Mouse (Mus musculus): ENCODE measurements around the gene Pias4. TPM values are rescaled to one million over a fixed set of nuclear protein-coding genes. Genes with fewer than 3 reads are reported as not detected.

The Pias4 gene
- polyA plus RNA-seq, 1 experiment from 2014 or later, result 48.3 TPM

DNA sequence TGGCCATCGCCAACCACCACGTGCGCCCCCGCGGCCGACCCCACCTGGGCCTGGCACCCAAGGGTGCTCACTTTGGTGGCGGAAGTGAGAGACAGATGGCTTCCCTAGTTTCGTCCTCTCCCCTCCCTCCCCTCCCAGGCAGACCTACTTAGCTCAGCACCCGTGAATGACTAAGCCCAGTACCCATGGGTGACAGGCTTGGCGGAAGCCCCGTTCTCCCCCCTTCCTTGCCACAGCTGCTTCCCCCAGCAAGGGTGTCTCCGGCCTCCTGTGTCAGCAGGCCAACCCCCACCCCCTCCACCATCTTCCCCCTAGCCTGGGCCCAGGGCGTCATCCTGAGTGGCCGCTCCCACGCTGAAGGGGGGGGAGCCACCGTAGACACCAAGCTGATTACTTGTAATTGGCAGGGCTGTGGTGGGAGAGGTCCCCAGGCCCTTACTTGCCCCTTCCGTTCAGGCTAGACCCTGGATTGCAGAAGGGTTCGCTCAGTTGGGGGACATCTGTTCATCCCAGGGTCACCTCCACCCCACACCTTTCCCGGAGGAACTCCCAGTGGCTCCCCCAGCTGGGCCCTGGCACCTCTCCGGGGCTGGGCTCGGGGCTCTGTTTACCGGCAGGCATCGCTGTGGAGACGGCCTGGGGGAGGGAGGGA is 29.5 kb downstream of the Pias4 start:
- Histone ChIP-seq H3K4me3 (replicated peaks; ENCODE audit: low read length) (peak overlapping the region; percentile 68), H3K9me3 (ENCODE audit: control insufficient read depth, low read length) (no peaks in the 10 kb centered on the region), H3K4me2 (replicated peaks) (peak overlapping the region; percentile 91), H3K9ac (peak overlapping the region; percentile 80), H3K4me1 (replicated peaks; ENCODE audit: control insufficient read depth, insufficient read depth, low read length) (peaks cover 29% of the 10 kb centered on the region), H3K27ac (peak overlapping the region; percentile 81), H3K36me3 (replicated peaks; ENCODE audit: control insufficient read depth, insufficient read depth) (no peaks in the 10 kb centered on the region), H3K27me3 (ENCODE audit: control insufficient read depth, insufficient read depth, low read length) (peaks cover 24% of the 10 kb centered on the region)
- DNase-seq (ENCODE audit: low spot score), result no peak
- ATAC-seq (ENCODE audit: low FRiP score), result no peak; the same call in 1 of the 2 replicates
- WGBS, result under 1% methylated on average over 18 of the region's 24 CpGs

DNA sequence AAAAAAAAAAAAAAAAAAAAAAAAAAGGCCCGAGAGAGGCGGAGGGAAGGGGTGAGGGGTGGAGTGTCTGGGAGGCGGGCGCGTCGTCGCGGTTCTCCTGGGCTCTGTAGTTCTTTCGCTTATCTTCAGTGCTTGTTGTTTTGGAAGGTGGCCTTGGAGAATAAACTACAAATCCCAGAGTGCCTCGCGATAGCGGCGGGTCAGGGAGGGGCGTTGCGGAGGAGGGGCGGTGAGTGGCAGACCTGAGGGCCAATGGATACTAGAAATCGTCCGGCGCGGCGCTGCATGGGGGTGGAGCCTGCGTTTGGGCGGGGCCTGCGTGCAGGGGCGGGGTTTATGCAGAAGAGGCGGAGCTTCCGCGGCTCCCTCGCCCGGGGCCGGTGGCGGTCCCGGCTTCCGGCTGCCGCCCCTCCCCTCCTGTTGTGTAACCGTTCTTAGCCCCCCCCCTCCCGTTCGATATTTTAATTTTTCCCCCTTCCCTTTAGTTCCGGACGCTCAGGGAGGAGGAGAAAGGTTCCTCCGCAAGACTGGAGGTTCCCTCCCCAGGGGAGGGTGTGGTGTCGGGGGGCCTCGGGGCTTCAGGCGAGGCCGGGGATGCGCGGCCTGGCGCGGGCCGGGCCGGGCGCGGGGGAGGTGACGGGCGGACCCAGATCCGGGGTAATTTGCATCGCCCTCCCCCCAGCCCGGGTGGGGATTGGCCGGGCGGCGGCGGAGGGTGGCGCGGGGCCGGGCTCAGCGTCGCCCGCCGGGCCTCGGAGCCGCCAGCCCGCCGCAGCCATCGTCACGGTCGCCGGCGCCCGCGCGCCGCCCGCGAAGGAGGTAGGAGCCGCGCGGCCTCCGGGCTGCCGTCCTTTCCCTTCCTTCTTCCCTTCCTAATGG is 30.2 kb downstream of the Pias4 start:
- Histone ChIP-seq H3K9ac (peak overlapping the region; percentile 95), H3K4me2 (replicated peaks) (peak overlapping the region; percentile 96), H3K36me3 (replicated peaks; ENCODE audit: control insufficient read depth, insufficient read depth) (no peaks in the 10 kb centered on the region), H3K9me3 (ENCODE audit: control insufficient read depth, low read length) (no peaks in the 10 kb centered on the region), H3K4me1 (replicated peaks; ENCODE audit: control insufficient read depth, insufficient read depth, low read length) (peaks cover 26% of the 10 kb centered on the region), H3K27ac (peak overlapping the region; percentile 96), H3K4me3 (replicated peaks; ENCODE audit: low read length) (peak overlapping the region; percentile 68), H3K27me3 (ENCODE audit: control insufficient read depth, insufficient read depth, low read length) (peaks cover 24% of the 10 kb centered on the region)
- 0% methylated on average over 72 of the region's 89 CpGs for WGBS
- DNase-seq (ENCODE audit: low spot score), result peak; percentile 98
- ATAC-seq (ENCODE audit: low FRiP score), result peak; percentile 91

DNA sequence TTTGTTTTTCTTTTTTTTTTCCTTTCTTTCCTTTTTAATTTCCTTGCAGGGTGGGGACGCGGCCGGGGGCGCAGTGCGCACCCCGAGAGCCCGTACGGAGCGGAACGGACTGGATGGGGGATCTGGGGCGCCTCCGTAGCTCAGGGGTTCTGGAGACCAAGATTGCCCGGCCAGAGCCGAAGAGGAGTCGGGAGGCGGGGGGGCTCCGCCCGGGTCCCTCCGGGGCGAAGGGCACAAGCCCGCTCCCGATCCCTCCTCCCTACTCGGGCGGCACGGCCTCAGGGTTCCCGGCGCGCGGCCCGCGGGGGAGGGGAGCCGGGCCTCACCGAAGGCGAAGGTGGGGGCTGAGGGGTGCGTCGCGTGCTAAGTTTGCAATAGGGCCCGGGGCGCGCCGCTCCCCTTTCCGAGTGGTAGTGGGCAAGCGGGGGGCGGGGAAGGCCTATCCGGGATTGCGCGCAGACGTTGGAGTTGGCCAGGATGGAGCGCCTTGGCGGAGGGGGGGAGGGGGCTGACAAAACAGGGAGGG is 31.0 kb downstream of the Pias4 start:
- H3K4me1 ChIP-seq (replicated peaks; ENCODE audit: control insufficient read depth, insufficient read depth, low read length), result peaks cover 26% of the 10 kb centered on the region
- H3K9ac ChIP-seq, result peak overlapping the region; percentile 95
- peak; percentile 35 for ATAC-seq (ENCODE audit: low FRiP score)
- H3K27ac ChIP-seq, result peak overlapping the region; percentile 96
- no peaks in the 10 kb centered on the region for H3K9me3 ChIP-seq (ENCODE audit: control insufficient read depth, low read length)
- H3K36me3 ChIP-seq (replicated peaks; ENCODE audit: control insufficient read depth, insufficient read depth), result no peaks in the 10 kb centered on the region
- under 1% methylated on average over 43 of the region's 50 CpGs for WGBS
- peaks cover 24% of the 10 kb centered on the region for H3K27me3 ChIP-seq (ENCODE audit: control insufficient read depth, insufficient read depth, low read length)
- DNase-seq (ENCODE audit: low spot score), result no peak
- H3K4me2 ChIP-seq (replicated peaks), result peak overlapping the region; percentile 96
- peak overlapping the region; percentile 68 for H3K4me3 ChIP-seq (replicated peaks; ENCODE audit: low read length)

DNA sequence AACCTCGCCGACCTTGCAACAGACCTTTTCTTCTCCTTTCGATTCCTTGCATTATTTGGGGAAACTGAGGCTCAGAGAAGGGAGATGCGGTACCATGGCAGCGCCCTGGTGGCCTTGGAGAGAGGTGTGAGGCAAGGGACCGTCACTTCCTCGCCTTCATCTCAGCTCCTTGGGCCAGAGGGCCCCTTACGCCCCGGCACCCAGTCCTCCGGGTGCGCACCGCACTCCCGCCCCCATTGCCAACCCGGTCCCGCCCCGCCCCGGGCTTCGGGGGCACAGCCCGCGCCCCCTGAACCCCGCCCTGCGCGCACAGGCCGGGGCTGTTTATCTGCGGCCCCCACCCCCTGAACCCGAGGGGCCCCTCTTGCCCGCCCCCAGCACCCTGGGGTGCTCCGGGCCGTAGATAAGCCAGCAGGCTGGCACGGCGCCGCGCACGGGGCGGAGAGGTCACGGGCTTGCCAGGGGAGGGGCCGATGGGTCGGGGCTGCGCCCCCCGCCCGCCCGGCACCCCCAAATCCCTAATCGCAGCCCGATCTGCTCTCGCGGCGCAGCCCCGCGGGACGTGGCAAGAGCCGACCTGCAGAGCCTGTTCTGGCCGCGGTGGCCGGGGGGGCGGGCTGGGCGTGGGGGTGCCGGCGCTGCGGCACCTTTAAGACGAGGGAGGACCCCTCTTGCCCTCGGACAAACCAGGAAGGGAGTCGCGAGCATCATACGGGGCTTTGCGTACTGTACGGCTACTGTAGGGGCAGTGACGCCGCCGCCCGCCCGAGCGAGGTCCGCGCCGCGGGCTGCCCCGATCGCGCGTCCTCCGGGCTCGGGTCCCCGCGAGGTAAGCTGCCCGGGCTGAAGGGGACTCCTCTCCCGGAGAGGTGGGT is 31.7 kb downstream of the Pias4 start:
- Histone ChIP-seq H3K36me3 (replicated peaks; ENCODE audit: control insufficient read depth, insufficient read depth) (no peaks in the 10 kb centered on the region), H3K27ac (peak overlapping the region; percentile 96), H3K9me3 (ENCODE audit: control insufficient read depth, low read length) (no peaks in the 10 kb centered on the region), H3K27me3 (ENCODE audit: control insufficient read depth, insufficient read depth, low read length) (peaks cover 24% of the 10 kb centered on the region), H3K4me2 (replicated peaks) (peak overlapping the region; percentile 96), H3K4me1 (replicated peaks; ENCODE audit: control insufficient read depth, insufficient read depth, low read length) (peaks cover 26% of the 10 kb centered on the region), H3K4me3 (replicated peaks; ENCODE audit: low read length) (peak overlapping the region; percentile 68), H3K9ac (peak overlapping the region; percentile 95)
- peak; percentile 67 for DNase-seq (ENCODE audit: low spot score)
- peak; percentile 21; the same call in 1 of the 2 replicates for ATAC-seq (ENCODE audit: low FRiP score)
- WGBS, result 1% methylated on average over 79 of the region's 86 CpGs

DNA sequence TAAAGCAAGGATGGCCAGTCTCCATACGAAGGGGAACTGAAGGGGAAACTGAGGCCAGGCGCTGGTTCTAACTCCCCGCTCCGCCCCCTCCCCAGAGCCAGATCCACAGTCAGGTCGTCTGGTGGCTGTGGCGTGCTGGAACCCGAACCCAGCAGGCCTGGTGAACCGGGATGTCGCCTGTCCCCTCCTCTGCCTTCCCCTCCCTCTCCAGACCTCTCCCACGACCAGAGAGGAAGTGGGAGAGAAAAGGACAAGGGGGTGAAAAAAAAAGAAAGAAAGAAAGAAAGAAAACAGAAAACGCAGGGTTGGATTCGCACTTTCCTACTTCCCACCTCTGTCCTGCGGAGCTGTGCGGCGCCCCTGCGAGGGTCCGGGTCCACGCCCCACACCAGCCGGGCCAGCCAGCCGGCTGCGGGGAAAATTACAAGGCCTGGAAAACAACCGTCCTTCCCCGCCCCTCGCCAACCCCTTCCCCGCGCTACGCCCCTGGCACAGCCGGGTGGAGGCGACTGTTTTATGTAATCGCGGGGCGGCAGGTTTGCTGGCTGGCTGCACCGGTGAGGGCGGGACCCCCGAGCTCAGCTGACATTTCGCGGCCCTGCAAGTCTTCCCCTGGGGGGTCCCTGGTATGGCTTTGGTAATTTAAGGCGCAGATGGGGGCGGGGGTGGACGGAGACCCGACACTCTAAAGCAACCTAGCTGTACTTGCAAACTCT is 32.6 kb downstream of the Pias4 start, which contains the start of gene Zbtb7a:
Gene Zbtb7a, plus strand, starts transcription at position 255 of the 716 bp plus-strand sequence.
- no peak for DNase-seq (ENCODE audit: low spot score)
- peak within 1 kb of the TSS; percentile 95 for H3K9ac ChIP-seq
- H3K4me2 ChIP-seq (replicated peaks), result peak within 1 kb of the TSS; percentile 96
- no peaks in the 10 kb centered on the region for H3K9me3 ChIP-seq (ENCODE audit: control insufficient read depth, low read length)
- H3K4me1 ChIP-seq (replicated peaks; ENCODE audit: control insufficient read depth, insufficient read depth, low read length), result peaks cover 19% of the 10 kb centered on the region
- H3K4me3 ChIP-seq (replicated peaks; ENCODE audit: low read length), result peak within 1 kb of the TSS; percentile 68
- H3K27ac ChIP-seq, result peak within 1 kb of the TSS; percentile 96
- no peaks in the 10 kb centered on the region for H3K36me3 ChIP-seq (replicated peaks; ENCODE audit: control insufficient read depth, insufficient read depth)
- no peak for ATAC-seq (ENCODE audit: low FRiP score)
- 3% methylated on average over 40 of the region's 41 CpGs for WGBS
- peaks cover 29% of the 10 kb centered on the region for H3K27me3 ChIP-seq (ENCODE audit: control insufficient read depth, insufficient read depth, low read length)

DNA sequence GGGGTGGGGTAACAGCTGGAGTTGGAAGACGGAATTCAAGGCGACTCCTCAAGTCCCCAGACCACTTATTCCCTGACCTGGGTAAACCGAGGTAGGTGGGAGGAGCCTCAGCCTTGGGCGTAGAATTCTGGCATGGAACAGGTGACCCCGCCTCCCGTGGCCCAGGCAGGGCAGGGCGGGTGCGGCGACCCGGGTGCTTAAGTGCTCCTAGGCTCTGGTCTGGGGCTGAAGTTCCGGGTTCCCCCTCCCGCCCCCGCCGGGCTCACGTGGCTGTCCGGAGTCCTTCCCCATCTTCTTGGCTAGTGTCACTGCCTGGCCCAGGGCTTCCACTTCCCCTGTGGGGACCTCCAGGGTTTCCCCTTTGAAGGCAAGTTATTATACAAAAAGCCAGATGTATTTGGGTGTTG is 33.5 kb downstream of the Pias4 start:
- no peaks in the 10 kb centered on the region for H3K9me3 ChIP-seq (ENCODE audit: control insufficient read depth, low read length)
- no peak overlapping the region for H3K27ac ChIP-seq
- H3K4me2 ChIP-seq (replicated peaks), result no peak overlapping the region; the same call in 1 of the 2 replicates
- no peak for DNase-seq (ENCODE audit: low spot score)
- peaks cover 13% of the 10 kb centered on the region for H3K4me1 ChIP-seq (replicated peaks; ENCODE audit: control insufficient read depth, insufficient read depth, low read length)
- no peak for ATAC-seq (ENCODE audit: low FRiP score)
- WGBS, result 3% methylated on average over 16 of the region's 16 CpGs
- H3K36me3 ChIP-seq (replicated peaks; ENCODE audit: control insufficient read depth, insufficient read depth), result no peaks in the 10 kb centered on the region
- H3K4me3 ChIP-seq (replicated peaks; ENCODE audit: low read length), result no peak overlapping the region
- H3K9ac ChIP-seq, result no peak overlapping the region
- peaks cover 34% of the 10 kb centered on the region for H3K27me3 ChIP-seq (ENCODE audit: control insufficient read depth, insufficient read depth, low read length)

DNA sequence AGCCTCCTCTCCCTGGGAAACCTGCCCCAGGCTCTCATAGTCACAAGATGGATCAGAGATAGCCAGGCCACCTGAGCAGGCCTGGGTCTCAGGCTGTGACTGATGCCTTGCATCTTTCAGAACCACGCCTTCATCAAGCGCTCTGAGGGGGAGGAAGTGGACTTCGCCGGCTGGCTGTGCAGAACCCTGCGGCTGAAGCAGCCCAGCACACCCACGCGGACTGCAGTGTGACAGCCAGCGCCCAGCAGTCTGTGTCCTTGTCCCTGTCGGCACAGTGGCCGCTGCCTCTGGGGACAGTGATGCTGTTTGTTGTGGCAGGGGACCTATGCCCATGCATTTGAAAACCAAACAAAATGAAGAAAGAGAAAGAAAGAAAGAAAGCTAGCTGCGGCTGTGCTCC is 44.2 kb downstream of the Pias4 start:
- 82% methylated on average over 11 of the region's 11 CpGs for WGBS
- Histone ChIP-seq H3K9me3 (ENCODE audit: control insufficient read depth, low read length) (no peaks in the 10 kb centered on the region), H3K4me3 (replicated peaks; ENCODE audit: low read length) (no peak overlapping the region), H3K27ac (no peak overlapping the region), H3K27me3 (ENCODE audit: control insufficient read depth, insufficient read depth, low read length) (peaks cover 3% of the 10 kb centered on the region; the same call in 1 of the 2 replicates), H3K4me2 (replicated peaks) (no peak overlapping the region), H3K4me1 (replicated peaks; ENCODE audit: control insufficient read depth, insufficient read depth, low read length) (no peaks in the 10 kb centered on the region), H3K9ac (no peak overlapping the region), H3K36me3 (replicated peaks; ENCODE audit: control insufficient read depth, insufficient read depth) (peaks cover 65% of the 10 kb centered on the region)
- ATAC-seq (ENCODE audit: low FRiP score) (no peak), DNase-seq (ENCODE audit: low spot score) (no peak)

DNA sequence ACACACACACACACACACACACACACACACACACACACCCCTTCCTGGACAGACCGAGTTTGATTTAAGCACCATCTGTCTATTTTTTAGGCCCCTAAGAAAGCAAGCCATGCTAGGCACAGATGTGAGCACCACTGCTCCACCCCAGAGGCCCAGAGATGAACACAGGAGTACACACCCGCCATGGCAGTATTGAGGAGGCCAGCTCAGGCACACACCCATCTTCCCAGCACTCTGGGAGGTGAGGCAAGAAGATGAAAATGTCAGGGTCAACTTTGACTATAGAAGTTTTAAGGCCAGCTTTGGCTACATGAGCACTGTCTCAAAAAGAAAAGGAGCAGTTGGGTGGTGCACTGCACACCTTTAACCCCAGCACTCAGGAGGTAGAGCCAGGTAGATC is 44.8 kb downstream of the Pias4 start:
- ATAC-seq (ENCODE audit: low FRiP score) (no peak), DNase-seq (ENCODE audit: low spot score) (no peak)
- Histone ChIP-seq H3K9me3 (ENCODE audit: control insufficient read depth, low read length) (no peaks in the 10 kb centered on the region), H3K27me3 (ENCODE audit: control insufficient read depth, insufficient read depth, low read length) (no peaks in the 10 kb centered on the region), H3K27ac (no peak overlapping the region), H3K4me1 (replicated peaks; ENCODE audit: control insufficient read depth, insufficient read depth, low read length) (no peaks in the 10 kb centered on the region), H3K9ac (no peak overlapping the region), H3K36me3 (replicated peaks; ENCODE audit: control insufficient read depth, insufficient read depth) (peaks cover 71% of the 10 kb centered on the region), H3K4me3 (replicated peaks; ENCODE audit: low read length) (no peak overlapping the region), H3K4me2 (replicated peaks) (no peak overlapping the region)
- WGBS, result 85% methylated on average over 2 of the region's 2 CpGs
